Mouse (Mus musculus) testis, postnatal 10 days (tissue): ENCODE results near the gene Habp4.

ENCODE experiments used
- DNase-seq: peaks from one replicate; pipeline ENCODE4 v3.0.0; 2021; ENCODE audit warnings: low spot score

Habp4 gene

DNA sequence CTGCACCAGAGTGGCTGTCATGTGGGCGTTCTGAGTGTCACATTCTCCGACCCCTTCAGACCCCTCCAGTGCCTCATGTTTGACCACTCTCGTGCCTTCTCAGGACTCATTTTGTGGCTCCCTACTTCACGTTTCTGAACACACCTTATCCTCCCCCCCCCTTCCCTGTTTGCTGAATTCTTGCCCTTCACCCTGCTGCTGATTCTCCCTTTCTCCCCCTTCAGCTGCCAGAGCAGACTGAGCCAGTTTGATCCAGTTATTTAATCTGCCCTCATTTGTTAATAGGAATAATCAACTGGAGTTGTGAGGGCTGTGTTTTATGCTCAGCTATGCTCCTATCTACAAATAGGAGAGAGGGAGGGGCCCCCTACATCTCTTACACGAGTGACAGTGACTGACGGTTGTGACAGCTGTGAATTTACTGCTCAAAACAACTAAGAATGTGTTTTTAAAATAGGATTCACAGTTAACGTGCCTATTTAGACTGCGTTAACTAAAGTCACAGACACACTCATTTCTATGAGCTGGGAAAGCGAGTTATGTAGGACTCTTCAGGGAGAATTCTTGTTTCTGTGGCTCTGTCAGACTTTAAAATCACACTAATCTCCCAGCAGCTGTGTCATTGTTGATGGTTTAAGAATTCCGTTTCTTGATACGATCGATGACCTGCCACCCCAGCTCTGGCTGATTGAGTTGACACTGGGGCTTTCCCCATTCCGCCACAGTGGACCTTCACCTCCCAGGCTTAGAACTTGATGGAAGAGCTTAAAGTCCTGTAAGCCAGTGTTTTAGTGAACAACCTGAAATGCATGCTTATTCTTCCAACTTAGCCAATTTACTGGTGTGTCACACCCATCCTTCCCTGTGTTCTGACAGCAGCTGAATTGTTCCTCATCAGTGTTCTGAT is 17.4 kb downstream of the Habp4 start:
- no peak for DNase-seq

DNA sequence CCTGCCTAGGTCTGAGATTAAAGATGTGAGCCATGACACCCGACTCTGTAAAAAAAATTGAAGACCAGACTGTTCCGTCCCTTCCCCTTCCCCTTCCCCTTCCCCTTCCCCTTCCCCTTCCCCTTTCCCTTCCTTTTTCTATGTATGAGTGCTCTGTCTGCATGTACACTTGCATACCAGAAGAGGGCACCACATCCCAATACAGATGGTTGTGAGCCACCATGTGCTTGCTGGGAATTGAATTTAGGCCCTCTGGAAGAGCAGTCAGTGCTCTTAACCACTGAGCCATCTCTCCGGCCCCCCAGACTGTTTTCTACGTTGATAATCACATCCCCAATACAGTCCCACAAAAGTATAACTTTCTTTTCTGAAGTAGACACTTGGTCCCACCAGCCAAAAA is 18.7 kb downstream of the Habp4 start:
- DNase-seq: no peak

DNA sequence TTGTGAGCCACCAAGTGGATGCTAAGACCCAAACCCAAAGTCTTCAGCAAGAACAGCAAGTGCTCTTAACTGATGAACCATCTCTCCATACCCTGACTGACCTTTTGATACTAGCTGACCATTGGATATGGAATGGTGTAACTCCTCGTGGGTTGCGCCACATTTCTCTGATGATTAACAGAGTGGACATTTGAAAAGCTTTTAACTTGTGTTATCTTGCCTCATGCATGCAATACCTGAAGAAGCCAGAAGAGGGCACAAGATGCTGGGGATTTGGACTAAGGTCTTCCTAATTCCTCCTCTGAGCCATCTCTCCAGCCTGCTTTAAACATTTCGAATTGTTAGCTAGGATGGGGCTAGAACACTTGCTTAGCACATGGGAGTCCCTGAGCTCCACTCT is 19.3 kb downstream of the Habp4 start:
- peak; percentile 81 for DNase-seq

DNA sequence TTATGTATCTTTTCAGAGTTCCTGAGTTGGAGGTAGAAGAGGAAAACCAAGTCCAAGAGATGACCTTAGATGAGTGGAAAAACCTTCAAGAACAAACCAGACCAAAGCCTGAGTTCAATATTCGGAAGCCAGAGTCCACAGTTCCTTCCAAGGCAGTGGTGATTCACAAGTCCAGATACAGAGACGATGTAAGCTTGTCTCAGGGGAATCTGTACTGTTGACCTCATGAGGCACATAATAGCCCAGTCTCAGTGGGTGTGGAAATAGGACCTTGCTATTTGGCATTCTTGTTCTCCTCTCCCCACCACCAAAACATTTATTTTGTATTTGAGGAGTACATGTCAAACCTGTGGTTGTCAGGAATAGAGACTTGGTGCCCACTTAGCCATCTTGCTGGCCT is 20.5 kb downstream of the Habp4 start:
- no peak for DNase-seq

DNA sequence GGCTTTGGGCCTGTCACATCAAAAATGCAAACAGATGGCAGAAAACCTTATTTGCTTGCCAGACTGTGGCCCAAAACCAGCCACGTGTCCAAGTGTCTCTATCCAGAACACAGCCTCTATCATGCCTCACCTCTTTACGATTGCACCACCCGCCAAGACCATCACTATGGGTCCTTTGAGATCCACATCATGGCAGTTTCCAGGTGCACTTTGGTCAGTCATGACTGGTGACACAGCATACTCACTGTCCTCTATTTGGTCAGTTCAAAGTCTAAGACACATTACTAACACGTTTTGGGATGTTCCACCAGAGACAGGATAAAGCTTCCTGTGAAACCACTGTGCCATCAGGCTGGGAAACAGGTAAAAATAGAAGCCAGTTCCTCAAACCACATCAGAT is 22.0 kb downstream of the Habp4 start:
- DNase-seq: no peak

DNA sequence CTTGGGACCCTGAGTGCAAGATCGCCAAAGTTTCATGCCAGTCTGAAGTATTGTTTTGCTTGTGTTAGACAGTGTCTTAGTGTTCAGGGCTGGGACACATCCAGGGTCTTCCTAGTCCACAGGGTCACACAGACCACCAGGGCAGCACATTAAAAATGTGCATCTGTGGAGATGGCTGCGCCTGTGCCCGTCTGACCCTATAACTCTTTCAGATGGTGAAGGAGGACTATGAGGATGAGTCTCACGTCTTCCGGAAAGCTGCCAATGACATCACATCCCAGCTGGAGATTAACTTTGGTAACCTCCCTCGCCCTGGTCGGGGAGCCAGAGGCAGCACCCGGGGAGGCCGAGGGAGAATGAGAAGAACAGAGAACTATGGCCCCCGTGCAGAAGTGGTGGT is 22.7 kb downstream of the Habp4 start:
- DNase-seq: no peak

DNA sequence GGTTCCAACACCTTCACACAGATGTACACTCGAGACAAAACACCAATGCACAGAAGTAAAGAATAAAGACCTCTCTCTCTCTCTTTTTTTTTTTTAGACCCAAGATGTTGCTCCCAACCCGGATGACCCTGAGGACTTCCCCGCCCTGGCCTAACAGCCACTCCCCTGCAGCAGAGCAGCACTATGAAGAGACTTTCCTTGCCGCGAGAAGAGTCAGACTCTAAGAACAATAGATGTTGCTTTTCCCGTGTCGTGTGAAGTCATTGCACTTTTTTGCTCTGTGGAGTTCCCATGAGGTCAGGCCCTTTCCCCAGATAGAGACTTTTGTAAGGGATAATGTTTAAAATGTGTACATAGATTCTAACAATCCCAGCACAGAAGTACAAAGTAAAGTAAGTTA is 23.6 kb downstream of the Habp4 start:
- DNase-seq: no peak

DNA sequence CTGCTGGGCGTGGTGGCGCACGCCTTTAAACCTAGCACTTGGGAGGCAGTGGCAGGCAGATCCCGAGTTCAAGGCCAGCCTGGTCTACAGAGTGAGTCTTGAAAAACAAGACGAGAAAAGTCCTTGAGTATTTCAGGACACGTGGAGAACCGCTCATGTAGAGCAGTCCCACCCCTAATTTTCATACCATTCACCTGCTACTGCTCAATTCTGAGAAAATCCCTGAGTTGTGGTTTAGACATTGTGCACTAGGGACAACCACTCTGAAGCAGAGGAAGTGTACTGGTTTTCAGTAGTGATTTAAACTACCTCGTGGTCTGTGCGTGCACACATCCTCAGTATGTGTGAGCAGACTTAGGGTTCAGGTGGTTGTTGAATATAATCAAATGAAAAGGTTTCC is 24.0 kb downstream of the Habp4 start:
- DNase-seq: no peak

DNA sequence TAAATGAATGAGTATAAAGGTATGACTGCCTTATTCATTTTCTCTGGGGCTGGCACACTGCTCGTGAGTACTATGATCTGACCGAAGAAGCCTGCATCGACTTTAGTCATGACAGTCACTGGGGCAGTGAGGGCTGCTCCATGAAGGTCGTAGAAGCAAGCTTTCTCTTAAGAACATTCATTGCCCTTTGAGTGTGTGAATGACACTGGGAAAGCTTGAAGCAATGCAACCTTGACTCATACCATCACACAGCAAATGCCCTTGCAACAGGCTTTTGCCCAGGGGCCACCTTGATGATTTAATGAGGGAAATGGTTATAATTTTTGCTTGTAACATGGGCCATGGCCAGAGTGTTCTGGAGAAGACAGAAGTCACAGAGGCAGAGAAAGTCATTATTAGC is 24.9 kb downstream of the Habp4 start:
- DNase-seq: no peak

DNA sequence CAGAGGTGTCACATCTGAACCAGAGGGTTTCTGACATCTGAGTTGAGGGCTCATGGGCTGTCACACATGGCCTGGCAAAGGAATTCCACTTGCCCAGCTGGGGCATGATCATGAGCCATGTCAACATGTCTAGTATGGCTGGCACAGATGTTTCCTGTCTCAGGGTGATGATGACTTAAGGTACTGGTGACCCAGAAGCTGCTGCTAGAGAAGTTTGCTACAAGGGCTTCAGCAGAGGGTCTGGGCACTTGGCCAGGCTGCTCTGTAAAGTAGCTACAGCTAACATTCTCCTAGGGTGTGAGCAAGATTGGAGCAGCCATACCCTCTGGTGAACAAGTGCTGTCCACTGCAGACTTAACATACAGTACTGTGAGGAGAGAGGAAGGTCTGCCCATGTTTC is 25.4 kb downstream of the Habp4 start:
- no peak for DNase-seq

DNA sequence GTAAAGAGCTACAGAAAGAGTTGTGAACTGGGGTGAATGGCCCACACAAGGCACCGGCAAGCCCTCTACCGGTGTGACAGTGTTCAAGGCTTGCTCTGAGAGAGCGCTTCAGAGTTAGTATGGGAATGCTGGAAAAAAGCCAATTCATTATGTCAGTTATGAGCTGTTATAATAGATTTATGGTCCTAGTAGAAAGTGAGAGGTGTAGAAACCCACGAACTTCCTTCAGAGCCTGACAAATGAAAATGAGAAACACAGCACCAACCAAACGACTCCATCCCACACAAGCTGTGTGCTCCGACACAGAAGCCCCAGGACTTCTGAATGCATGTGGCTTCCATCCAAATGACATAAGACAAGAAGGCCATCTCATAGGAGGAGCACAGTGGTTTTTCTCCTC is 36.3 kb downstream of the Habp4 start:
- no peak for DNase-seq

DNA sequence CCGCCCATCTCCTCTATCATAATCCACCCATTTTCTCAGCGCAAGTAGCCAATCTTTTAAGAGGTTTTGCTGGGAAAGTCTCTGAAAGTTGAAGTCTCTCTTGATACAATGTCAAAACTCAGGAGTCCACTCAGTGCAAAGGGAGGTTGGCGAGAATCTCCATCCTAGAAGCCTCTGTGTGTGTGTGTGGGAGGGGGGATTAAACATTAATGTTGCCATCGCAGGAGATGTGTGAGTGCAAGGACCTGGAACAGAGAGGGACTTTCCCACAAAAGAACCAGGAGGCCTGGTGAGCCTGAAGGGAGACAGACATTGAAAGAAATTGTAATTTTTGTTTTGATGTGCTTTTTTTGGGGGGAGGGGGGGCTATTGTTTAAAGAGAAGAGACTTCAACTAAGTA is 36.7 kb downstream of the Habp4 start:
- DNase-seq: no peak

DNA sequence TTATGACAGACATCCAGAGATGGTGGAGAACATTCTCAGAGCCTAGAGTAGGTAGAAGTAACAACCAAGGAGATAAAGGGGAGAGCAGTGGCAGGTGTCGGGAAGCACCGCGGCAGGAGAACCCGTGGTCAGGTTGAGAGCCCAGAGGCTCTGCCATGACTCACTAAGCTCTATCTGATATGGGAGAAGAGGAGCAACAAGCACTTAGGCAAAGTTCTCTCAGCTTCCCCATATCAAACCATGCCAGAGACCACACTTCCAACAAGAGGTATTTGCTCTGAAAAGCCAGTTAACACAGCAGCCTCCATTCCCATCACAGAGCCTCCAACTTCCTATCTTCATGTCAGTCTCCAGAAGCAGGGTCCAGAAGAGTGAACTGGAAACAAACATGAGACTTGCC is 39.3 kb downstream of the Habp4 start:
- DNase-seq: no peak

DNA sequence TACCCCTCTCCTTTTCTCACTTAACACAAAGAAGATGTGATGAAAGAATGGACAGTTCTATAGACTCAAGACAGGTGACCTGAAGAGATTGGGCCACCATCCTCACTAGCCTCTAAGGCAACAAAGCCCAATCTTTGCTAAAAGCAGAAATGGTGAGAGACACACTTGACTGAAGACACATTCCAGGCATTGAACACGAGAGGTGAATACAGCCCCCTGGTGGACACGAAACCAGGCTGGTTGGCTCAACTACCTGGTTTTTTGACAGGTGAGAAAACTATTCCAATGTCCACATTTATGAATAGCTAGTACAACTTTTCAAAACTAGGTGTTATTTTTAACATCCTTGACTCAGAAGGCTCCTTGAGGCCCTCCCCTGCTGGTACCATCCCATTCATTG is 43.1 kb downstream of the Habp4 start:
- DNase-seq: no peak

DNA sequence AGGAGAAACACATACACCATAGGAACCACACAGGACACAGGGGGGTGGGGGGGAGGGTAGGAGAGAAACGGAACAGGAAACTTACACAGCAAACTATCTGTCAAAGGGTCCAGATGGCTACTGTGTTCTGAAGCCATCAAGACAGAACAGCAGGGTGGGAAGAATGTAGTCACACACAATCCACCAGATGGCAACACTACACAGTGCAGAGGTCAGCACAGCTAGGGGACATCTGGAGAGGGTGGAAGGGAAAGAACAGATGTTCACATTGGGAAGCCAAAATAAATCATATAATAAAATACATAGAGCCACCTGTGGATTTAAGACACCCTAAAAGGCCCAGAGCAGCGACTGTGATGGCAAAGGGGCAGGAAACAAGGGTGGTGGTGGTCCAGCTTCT is 43.6 kb downstream of the Habp4 start:
- no peak for DNase-seq

DNA sequence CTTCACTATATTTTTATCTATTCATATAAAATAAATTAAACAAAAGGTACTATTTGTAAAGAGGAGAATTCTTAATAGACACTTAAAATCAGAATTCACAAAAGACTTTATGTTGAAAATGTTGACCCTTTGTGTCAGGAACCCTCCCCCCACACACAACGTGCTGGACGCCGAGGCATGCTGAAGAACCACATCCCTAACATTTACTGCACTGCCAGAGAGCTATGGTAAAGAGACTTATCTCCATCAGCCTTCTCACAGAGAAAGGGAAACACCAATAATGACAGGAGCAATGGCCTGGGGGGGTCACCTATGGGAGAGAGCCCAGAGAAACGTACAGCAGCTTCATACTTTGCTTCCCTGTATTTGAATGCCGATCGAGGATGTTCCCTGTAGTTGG is 46.5 kb downstream of the Habp4 start:
- DNase-seq: no peak

DNA sequence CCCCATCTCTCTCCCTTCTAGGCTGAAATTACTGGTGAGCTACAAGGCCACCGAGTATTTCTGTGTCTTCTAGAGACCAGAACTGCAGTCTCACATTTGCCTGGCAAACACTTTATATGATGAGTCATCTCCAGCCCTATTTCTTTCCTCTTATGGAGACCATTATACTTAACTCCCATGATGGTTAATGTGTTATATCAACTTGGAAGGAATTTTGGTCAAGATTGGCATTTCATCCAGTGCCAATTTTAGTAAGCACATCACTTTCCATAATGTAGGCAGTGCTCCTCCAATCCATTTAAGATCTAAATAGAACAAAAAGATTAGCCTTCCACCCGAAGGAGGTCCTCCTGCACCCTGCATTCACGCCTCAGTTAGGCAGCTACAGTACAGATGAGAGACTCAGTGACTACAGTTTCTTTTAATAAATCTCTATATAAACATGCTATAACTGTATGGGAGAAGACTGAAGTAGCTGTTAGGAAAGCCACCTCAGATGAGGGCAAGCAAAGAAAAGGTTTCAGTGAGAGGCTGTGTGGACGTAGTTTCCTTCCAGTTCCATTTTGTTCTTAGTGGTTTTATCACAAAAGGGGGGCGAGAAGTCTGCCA is 50.5 kb downstream of the Habp4 start:
- DNase-seq: no peak

DNA sequence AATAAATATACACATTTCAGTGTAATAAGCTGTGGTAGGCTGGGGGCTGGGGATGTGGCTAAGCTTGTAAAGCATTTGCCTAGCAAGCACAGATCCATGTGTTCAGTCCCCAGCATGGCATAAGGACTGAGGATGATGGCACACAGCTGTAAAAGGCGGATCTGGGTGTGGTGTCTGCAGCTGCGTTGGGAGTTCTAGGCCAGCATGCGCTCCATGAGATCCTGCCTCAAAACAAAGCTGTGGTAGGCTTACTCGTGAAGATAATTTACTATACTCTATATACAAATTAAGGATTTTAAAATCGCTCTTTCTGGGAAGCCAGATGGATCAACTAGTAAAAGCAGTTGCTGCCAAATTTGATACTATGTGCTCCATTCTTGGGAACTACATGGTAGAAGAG is 53.3 kb downstream of the Habp4 start:
- DNase-seq: no peak

DNA sequence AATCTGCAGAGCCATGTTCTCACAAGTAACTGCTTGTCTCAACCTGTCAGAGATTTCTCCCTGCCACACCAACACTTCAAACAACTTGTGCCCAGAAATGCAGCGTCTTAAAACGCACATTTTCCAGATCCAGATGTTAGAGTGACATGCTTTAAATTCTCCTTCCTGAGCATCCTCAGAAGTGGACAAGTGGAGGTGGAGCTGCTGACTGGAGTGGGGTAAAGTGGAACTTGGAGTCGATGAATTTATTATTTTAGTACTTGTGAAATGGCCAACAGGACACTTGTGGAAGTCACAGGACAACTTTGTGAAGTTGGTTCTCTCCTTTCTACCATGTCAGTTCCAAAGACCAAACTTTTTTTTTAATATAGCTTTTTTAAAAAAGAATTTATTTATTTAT is 64.1 kb downstream of the Habp4 start:
- no peak for DNase-seq

DNA sequence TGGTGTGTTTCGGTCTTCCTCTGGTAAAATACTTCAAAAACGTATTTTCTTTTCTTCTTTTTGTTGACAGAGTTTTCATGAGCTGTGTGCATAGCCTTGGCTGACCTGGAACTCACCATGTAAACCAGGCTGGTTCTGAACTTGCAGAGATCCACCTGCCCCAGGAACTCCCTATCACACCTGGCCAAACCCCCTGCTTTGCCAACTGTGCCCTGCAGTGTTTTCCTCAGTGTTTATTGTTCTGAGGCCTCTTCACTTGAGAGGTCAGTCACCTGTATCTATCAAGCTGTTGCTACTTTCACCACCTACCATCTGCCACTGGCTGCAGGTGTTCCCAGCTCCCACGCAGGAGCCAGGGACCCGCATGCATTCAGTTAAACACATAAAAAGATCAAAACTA is 65.1 kb downstream of the Habp4 start:
- no peak for DNase-seq

DNA sequence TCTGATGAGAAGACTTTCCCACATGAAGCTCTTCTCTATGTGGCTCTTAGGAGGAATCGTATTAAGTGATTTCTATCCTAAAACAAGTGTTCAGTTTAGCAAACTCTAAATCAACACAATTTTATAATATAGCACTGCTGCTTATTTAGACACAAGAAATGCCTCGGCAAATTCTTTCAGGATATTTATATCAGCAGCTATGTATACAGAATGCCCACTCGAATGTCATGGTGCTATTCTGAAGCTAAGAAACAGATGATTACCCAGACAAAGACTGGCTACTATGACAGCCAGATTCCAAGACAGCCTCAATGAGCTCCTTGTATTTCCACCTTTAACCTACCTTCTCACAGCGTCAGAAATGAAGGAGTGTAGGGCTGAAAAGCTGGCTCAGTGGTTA is 71.5 kb downstream of the Habp4 start:
- no peak for DNase-seq

DNA sequence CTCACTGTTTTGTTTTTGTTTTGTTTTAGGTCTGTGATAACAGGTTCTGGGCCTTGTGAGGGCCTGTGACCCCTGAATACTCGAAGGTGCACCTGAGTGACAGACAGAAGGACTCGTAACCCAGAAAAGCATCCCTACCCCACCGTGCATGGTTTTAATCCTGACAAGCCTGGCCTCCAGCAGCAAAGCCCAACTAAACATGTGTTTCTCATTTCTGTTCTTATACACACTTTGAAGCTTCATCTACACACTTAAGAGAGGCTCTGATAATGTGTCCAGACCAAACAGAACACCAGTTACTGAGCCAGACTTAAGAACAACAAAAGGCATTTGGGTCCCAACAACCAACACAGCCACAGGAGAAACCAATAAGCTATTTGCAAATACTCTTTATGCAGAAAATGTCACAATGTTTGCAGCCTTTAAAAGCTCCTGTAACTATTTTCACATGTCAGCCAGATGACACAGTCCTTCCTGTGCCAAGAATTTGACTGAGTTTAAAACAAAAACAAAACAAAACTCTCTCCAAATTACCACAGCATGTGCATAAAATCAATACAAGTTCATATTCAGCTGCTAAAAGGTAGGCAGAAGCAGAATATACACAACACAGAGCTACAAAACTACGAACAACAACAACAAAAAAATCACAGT is 73.6 kb downstream of the Habp4 start:
- DNase-seq: no peak

DNA sequence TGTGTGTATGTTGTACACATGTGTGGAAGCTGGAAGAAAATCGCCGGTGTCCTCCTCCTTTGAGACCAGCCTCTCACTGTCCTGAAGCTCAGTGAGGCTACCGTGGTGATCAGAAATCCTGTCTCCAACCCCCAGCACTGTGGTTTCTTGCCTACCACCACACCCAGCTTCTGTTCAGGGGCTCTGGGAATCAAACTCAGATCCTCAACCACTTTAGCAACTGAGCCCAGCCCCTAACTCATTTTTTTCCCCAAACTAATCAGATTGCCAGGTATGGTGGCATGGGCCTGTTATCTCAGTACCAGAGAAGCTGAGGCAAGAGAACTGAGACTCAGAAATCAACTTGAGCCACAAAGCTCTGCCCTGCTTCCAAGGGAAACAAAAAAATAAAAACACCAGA is 74.2 kb downstream of the Habp4 start:
- DNase-seq: no peak
